Mouse (Mus musculus) monocyte, adult 59 days (primary cell): ENCODE results near the gene Cyp2b23. TPM values are rescaled to one million over a fixed set of nuclear protein-coding genes. Genes with fewer than 3 reads are reported as not detected.

Experiments
- total RNA-seq, 2 experiments: library from RNA; stranded (reverse); gene quantifications; one replicate each; pipeline ENCODE4 v1.2.4; 2023

Cyp2b23 gene
- not detected for total RNA-seq

DNA sequence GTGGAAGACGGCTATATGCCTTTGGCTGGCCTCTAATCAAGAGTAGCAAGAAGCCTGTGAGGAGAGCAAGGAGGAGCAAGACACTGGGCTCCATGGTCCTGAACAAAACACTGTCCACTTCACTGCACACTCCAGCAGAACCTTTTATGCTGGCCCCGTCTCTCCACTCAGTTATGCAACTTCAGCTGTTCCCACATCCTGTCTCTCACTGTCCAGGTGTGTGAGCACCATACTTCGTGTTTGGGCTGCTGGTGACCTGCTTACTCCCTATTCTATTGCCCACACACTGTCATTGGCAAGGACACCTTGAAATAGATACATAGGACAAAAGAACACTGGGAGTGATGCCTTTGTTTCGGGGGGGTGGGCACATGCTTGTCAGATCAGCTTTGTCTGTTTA lies at the start of gene Cyp2b23:
Gene Cyp2b23 (minus strand): TSS at position 101 of the 400 bp plus-strand sequence.

DNA sequence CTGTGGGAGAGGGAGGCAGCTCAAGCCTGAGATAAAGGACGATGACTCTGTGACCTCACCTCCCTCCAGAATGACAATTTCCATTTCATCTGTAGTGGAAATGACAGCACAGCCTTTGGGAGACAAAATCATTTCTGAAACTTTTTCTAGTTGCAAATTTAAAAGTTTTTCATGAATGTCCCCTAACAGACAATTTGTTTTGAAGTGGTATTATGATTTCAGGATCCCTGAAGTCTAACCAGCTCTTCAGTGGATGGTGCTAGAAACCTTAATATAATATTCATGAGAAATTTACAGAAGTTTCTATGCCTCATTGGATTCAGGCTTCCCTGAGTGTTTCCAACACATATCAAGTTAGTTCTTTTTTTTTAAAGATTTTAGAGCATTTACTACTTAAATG lies 67.9 kb downstream of the Cyp2b23 start, which contains the start of gene Vmn1r185:
Gene Vmn1r185 (minus strand): TSS at position 101 of the 400 bp plus-strand sequence.

Other genes starting within 250 kb of the Cyp2b23 start
- not detected for gene Nlrp9a, start 151.4 kb downstream of the Cyp2b23 start, total RNA-seq
- not detected for gene Vmn1r185, start 68.0 kb downstream of the Cyp2b23 start, total RNA-seq
- gene Cyp2b19, start 70.7 kb upstream of the Cyp2b23 start, total RNA-seq, result not detected
- gene Cyp2g1, start 122.5 kb upstream of the Cyp2b23 start, total RNA-seq, result not detected
- not detected for gene Cyp2a5, start 148.9 kb upstream of the Cyp2b23 start, total RNA-seq